Mouse (Mus musculus) embryonic facial prominence, embryonic 15.5 days (tissue): ENCODE data around the gene Xylt1. TPM values are rescaled to one million over a fixed set of nuclear protein-coding genes. Genes with fewer than 3 reads are reported as not detected.

Experiments
- ATAC-seq: fragments of 200-750 bp; cut with Nextera tagmentation; 2 replicates; pipeline ENCODE4 v1.8.0; 2017; ENCODE audit warnings: low read depth, moderate TSS enrichment; ENCODE audit not compliant: insufficient number of reproducible peaks, low FRiP score, low TSS enrichment
- H3K27ac ChIP-seq: fragments of 300-500 bp; sonication (generic); replicated peaks from 2 replicates; pipeline ENCODE4 v1.5.1; 2015; ENCODE audit warnings: mild to moderate bottlenecking, inconsistent platforms
- H3K27me3 ChIP-seq: fragments of 300-500 bp; sonication (generic); 2 replicates; pipeline ENCODE4 v1.6.1; 2015; ENCODE audit warnings: inconsistent platforms
- H3K36me3 ChIP-seq: fragments of 300-500 bp; sonication (generic); 2 replicates; pipeline ENCODE4 v1.6.1; 2015; ENCODE audit warnings: mild to moderate bottlenecking, inconsistent platforms
- H3K4me1 ChIP-seq: fragments of 300-500 bp; sonication (generic); 2 replicates; pipeline ENCODE4 v1.6.1; 2015; ENCODE audit warnings: inconsistent platforms
- H3K4me2 ChIP-seq: fragments of 300-500 bp; sonication (generic); replicated peaks from 2 replicates; pipeline ENCODE4 v1.6.1; 2015; ENCODE audit warnings: mild to moderate bottlenecking, inconsistent platforms
- H3K4me3 ChIP-seq: fragments of 300-500 bp; sonication (generic); replicated peaks from 2 replicates; pipeline ENCODE4 v1.5.1; 2015; ENCODE audit warnings: mild to moderate bottlenecking, inconsistent platforms
- H3K9ac ChIP-seq: fragments of 300-500 bp; sonication (generic); 2 replicates; pipeline ENCODE4 v1.6.1; 2015; ENCODE audit warnings: inconsistent platforms
- H3K9me3 ChIP-seq: fragments of 300-500 bp; sonication (generic); replicated peaks from 2 replicates; pipeline ENCODE4 v1.6.1; 2016; ENCODE audit warnings: inconsistent platforms
- WGBS: fragments of 180-500 bp; shearing (Covaris S2); methylation state at CpG from one replicate; pipeline ENCODE4 v1.1.7; 2015; 5-methylcytosine and 5-hydroxymethylcytosine counted together
- polyA plus RNA-seq: library from polyadenylated mRNA; unstranded; fragments of >200 nt; fragmentation: Nextera tagmentation; extraction: Ambion mirVana; gene quantifications from 2 replicates; pipeline ENCODE4 v1.2.1, GENCODE M21; 2015

The Xylt1 gene
- polyA plus RNA-seq, 1 experiment from 2014 or later, result 2.7 TPM

GRCm38 (mm10) chr7:117466006-117466780 is 85.4 kb downstream of the Xylt1 start:
- no peak overlapping the region for H3K27ac ChIP-seq
- no peak overlapping the region for H3K9ac ChIP-seq
- no peak overlapping the region for H3K4me2 ChIP-seq
- WGBS, result 89% methylated on average over 7 of the region's 7 CpGs
- H3K27me3 ChIP-seq, result no peaks in the 10 kb centered on the region
- no peak for ATAC-seq
- no peaks in the 10 kb centered on the region for H3K36me3 ChIP-seq
- peaks cover 20% of the 10 kb centered on the region for H3K4me1 ChIP-seq
- H3K4me3 ChIP-seq, result no peak overlapping the region
- no peaks in the 10 kb centered on the region for H3K9me3 ChIP-seq

- no peak overlapping the region for H3K4me2 ChIP-seq
- WGBS, result 46% methylated on average over 3 of the region's 3 CpGs
- no peaks in the 10 kb centered on the region for H3K9me3 ChIP-seq
- H3K4me1 ChIP-seq, result peaks cover 19% of the 10 kb centered on the region
- H3K27me3 ChIP-seq, result no peaks in the 10 kb centered on the region
- H3K27ac ChIP-seq, result no peak overlapping the region
- no peak overlapping the region for H3K4me3 ChIP-seq
- no peak for ATAC-seq
- no peak overlapping the region for H3K9ac ChIP-seq
- no peaks in the 10 kb centered on the region for H3K36me3 ChIP-seq
These were observed 89.5 kb downstream of the Xylt1 start for GRCm38 (mm10) chr7:117470243-117470802.

- no peaks in the 10 kb centered on the region for H3K9me3 ChIP-seq
- H3K36me3 ChIP-seq, result no peaks in the 10 kb centered on the region
- ATAC-seq, result no peak
- no peak overlapping the region for H3K27ac ChIP-seq
- H3K4me3 ChIP-seq, result no peak overlapping the region
- no peak overlapping the region for H3K9ac ChIP-seq
- H3K4me2 ChIP-seq, result no peak overlapping the region
- no peaks in the 10 kb centered on the region for H3K27me3 ChIP-seq
- WGBS, result 40% methylated on average over 11 of the region's 11 CpGs
- H3K4me1 ChIP-seq, result peaks cover 19% of the 10 kb centered on the region
These were observed 91.4 kb downstream of the Xylt1 start for GRCm38 (mm10) chr7:117472055-117472780.

GRCm38 (mm10) chr7:117472781-117473743 is 92.3 kb downstream of the Xylt1 start:
- Histone ChIP-seq H3K27ac (no peak overlapping the region), H3K9ac (no peak overlapping the region), H3K4me2 (no peak overlapping the region), H3K36me3 (no peaks in the 10 kb centered on the region), H3K4me3 (no peak overlapping the region), H3K27me3 (no peaks in the 10 kb centered on the region), H3K9me3 (no peaks in the 10 kb centered on the region), H3K4me1 (peaks cover 19% of the 10 kb centered on the region)
- 45% methylated on average over 19 of the region's 19 CpGs for WGBS
- no peak for ATAC-seq

- H3K9ac ChIP-seq, result no peak overlapping the region
- WGBS, result 33% methylated on average over 2 of the region's 2 CpGs
- H3K4me1 ChIP-seq, result peaks cover 19% of the 10 kb centered on the region
- peak; percentile 47; the same call in 1 of the 2 replicates for ATAC-seq
- no peak overlapping the region for H3K27ac ChIP-seq
- no peaks in the 10 kb centered on the region for H3K27me3 ChIP-seq
- no peak overlapping the region for H3K4me3 ChIP-seq
- H3K4me2 ChIP-seq, result no peak overlapping the region
- H3K36me3 ChIP-seq, result no peaks in the 10 kb centered on the region
- H3K9me3 ChIP-seq, result no peaks in the 10 kb centered on the region
These were observed 93.5 kb downstream of the Xylt1 start for GRCm38 (mm10) chr7:117474302-117474701.

- H3K27ac ChIP-seq, result no peak overlapping the region
- no peaks in the 10 kb centered on the region for H3K27me3 ChIP-seq
- H3K36me3 ChIP-seq, result no peaks in the 10 kb centered on the region
- no peak overlapping the region for H3K9ac ChIP-seq
- 48% methylated on average over 4 of the region's 4 CpGs for WGBS
- H3K4me1 ChIP-seq, result peaks cover 19% of the 10 kb centered on the region
- no peak overlapping the region for H3K4me2 ChIP-seq
- no peak for ATAC-seq
- H3K4me3 ChIP-seq, result no peak overlapping the region
- no peaks in the 10 kb centered on the region for H3K9me3 ChIP-seq
These were observed 94.3 kb downstream of the Xylt1 start for GRCm38 (mm10) chr7:117475106-117475505.

GRCm38 (mm10) chr7:117478937-117479336 is 98.2 kb downstream of the Xylt1 start:
- Histone ChIP-seq H3K4me3 (no peak overlapping the region), H3K9me3 (no peaks in the 10 kb centered on the region), H3K9ac (no peak overlapping the region), H3K4me2 (no peak overlapping the region), H3K27ac (no peak overlapping the region), H3K27me3 (no peaks in the 10 kb centered on the region), H3K36me3 (no peaks in the 10 kb centered on the region), H3K4me1 (no peaks in the 10 kb centered on the region)
- 27% methylated on average over 1 of the region's 1 CpGs for WGBS
- ATAC-seq, result no peak

- no peak overlapping the region for H3K4me2 ChIP-seq
- H3K4me1 ChIP-seq, result no peaks in the 10 kb centered on the region
- H3K9me3 ChIP-seq, result no peaks in the 10 kb centered on the region
- H3K36me3 ChIP-seq, result no peaks in the 10 kb centered on the region
- H3K4me3 ChIP-seq, result no peak overlapping the region
- H3K9ac ChIP-seq, result no peak overlapping the region
- ATAC-seq, result no peak
- WGBS, result 76% methylated on average over 5 of the region's 5 CpGs
- H3K27ac ChIP-seq, result no peak overlapping the region
- H3K27me3 ChIP-seq, result no peaks in the 10 kb centered on the region
These were observed 100.1 kb downstream of the Xylt1 start for GRCm38 (mm10) chr7:117480831-117481230.

GRCm38 (mm10) chr7:117481404-117481803 is 100.6 kb downstream of the Xylt1 start:
- Histone ChIP-seq H3K4me1 (no peaks in the 10 kb centered on the region), H3K4me3 (no peak overlapping the region), H3K27me3 (no peaks in the 10 kb centered on the region), H3K27ac (no peak overlapping the region), H3K9ac (no peak overlapping the region), H3K4me2 (no peak overlapping the region), H3K36me3 (no peaks in the 10 kb centered on the region), H3K9me3 (no peaks in the 10 kb centered on the region)
- WGBS, result 84% methylated on average over 3 of the region's 3 CpGs
- ATAC-seq, result no peak

- Histone ChIP-seq H3K9ac (no peak overlapping the region), H3K9me3 (no peaks in the 10 kb centered on the region), H3K27me3 (no peaks in the 10 kb centered on the region), H3K4me2 (no peak overlapping the region), H3K36me3 (no peaks in the 10 kb centered on the region), H3K4me1 (no peaks in the 10 kb centered on the region), H3K27ac (no peak overlapping the region), H3K4me3 (no peak overlapping the region)
- no peak for ATAC-seq
- WGBS, result 71% methylated on average over 2 of the region's 2 CpGs
These were observed 101.9 kb downstream of the Xylt1 start for GRCm38 (mm10) chr7:117482701-117483100.

- ATAC-seq, result no peak
- Histone ChIP-seq H3K9me3 (no peaks in the 10 kb centered on the region), H3K9ac (no peak overlapping the region), H3K4me3 (no peak overlapping the region), H3K36me3 (no peaks in the 10 kb centered on the region), H3K27me3 (no peaks in the 10 kb centered on the region), H3K4me2 (no peak overlapping the region), H3K4me1 (no peaks in the 10 kb centered on the region), H3K27ac (no peak overlapping the region)
- WGBS, result 76% methylated on average over 2 of the region's 2 CpGs
These were observed 103.8 kb downstream of the Xylt1 start for GRCm38 (mm10) chr7:117484589-117484988.
